Mouse (Mus musculus): ENCODE measurements at regions not wholly inside any gene's neighbourhood (a gene's known extent, or its start where the extent isn't known, plus 50 kb on each side); places are given as distances from the start of the nearest gene placed in this dataset.

DNA sequence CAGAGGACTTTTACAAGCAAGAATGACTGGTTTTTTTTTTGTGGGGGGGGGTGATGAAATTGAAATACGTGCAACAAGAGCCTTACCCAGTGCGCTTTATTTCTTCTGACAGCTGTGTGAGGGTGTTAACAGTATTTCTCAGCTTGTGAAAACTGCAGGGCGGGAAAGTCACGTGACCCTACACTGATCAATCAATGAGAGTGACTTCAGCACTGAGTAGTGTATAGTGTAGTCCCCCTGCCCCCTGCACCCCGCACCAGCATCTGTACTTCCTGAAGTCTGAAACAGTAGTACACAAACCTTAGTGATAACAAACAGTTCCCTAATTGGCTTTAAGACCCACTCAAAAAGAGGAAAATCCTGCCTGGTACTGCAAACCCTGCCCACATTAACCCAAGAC lies 158.5 kb upstream of the Adamts5 start:
- Histone ChIP-seq H3K9ac (replicated peaks) (no peak overlapping the region), H3K4me3 (no peak overlapping the region), H3K36me3 (no peaks in the 10 kb centered on the region), H3K4me1 (no peaks in the 10 kb centered on the region), H3K4me2 (replicated peaks) (no peak overlapping the region), H3K27me3 (no peaks in the 10 kb centered on the region), H3K27ac (replicated peaks) (no peak overlapping the region), H3K9me3 (no peaks in the 10 kb centered on the region)
- peak; percentile 47; the same call in 1 of the 2 replicates for ATAC-seq (ENCODE audit: low FRiP score, low read depth)
- 79% methylated on average over 5 of the region's 5 CpGs for WGBS

DNA sequence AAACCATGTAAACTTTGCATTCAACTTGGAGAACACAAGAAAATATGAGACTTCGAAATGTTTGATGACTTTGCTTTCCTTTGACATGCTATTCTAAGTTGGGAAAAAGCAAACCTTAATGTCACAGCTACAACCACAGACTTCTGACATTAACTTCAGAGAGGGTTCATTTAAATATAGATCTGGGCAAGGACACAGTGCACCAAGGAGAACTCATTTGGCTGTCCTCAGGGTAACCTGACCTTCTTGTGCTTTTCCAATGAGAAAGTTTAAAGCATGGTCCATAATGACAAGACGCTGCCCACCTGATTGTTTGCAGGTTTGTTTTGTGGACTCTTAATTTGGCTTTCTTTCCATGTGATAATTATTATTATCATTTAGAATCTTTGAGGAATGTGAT lies 143.1 kb upstream of the Adamts5 start:
- WGBS = 94% methylated on average over 2 of the region's 2 CpGs
- Histone ChIP-seq H3K4me2 (replicated peaks) (no peak overlapping the region), H3K27ac (replicated peaks) (no peak overlapping the region), H3K9me3 (no peaks in the 10 kb centered on the region), H3K9ac (replicated peaks) (no peak overlapping the region), H3K4me1 (no peaks in the 10 kb centered on the region), H3K36me3 (no peaks in the 10 kb centered on the region), H3K27me3 (no peaks in the 10 kb centered on the region), H3K4me3 (no peak overlapping the region)
- no peak for ATAC-seq (ENCODE audit: low FRiP score, low read depth)

DNA sequence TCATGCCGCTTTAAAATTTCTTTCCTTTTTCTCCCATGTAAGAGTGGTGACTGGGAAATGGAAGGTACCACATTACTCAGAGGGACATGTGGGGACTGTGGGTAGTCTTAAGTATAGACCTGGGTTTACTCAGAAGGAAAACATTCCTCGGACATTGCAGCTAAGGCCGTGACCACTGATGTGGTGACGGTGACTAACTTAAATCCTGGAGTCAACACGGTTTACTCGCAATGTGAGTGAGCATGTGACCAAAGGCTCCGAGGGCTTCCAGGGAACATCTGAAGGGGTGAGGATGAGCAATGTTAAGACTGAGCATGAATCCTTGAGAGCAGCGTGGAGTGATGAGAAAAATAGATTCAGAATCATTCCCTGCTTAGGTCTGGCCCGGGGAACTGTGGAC lies 133.1 kb upstream of the Adamts5 start:
- Histone ChIP-seq H3K9ac (replicated peaks) (no peak overlapping the region), H3K27me3 (no peaks in the 10 kb centered on the region), H3K9me3 (no peaks in the 10 kb centered on the region), H3K4me3 (no peak overlapping the region), H3K36me3 (no peaks in the 10 kb centered on the region), H3K4me1 (no peaks in the 10 kb centered on the region), H3K4me2 (replicated peaks) (no peak overlapping the region), H3K27ac (replicated peaks) (no peak overlapping the region)
- no peak for ATAC-seq (ENCODE audit: low FRiP score, low read depth)
- 92% methylated on average over 9 of the region's 9 CpGs for WGBS

DNA sequence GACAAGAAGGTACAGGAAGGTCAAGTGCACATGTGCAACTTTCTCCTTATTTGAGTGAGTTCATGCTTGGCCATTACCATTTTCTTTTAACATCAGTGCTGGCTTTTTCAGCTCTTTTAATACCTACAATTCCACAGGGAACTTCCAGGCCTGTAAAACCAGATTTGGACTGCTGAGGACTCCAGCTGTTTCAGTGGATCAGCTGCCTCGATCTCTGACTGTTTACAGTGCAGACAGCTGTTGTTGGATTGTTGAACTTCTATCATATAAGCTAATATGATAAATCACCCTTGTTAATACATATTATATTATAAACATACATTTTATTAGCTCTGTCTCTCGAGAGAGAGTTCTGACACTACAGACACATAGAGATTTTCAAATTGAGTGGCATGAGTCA lies 126.1 kb upstream of the Adamts5 start:
- Histone ChIP-seq H3K4me3 (no peak overlapping the region), H3K27me3 (no peaks in the 10 kb centered on the region), H3K36me3 (no peaks in the 10 kb centered on the region), H3K9ac (replicated peaks) (no peak overlapping the region), H3K4me2 (replicated peaks) (no peak overlapping the region), H3K4me1 (no peaks in the 10 kb centered on the region), H3K9me3 (no peaks in the 10 kb centered on the region), H3K27ac (replicated peaks) (no peak overlapping the region)
- ATAC-seq (ENCODE audit: low FRiP score, low read depth) = no peak
- 62% methylated on average over 2 of the region's 2 CpGs for WGBS

DNA sequence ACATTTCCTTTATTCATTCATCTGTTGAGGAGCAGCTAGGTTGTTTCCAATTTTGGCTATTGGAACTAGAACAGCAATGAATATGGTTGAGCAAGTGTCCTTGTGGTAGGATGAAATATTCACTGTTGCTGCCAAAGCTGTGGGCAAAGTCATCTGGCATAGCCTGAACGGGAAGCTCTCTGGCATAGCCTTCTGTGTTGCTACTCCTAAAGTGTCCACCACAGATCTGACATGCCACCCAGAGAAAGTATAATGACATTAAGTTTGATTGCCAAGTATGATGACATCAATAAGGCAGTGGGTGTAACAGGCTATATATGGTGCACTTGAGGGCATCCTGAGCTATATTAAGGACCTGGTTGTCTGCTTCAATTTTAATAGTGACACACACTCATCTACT lies 113.7 kb upstream of the Adamts5 start:
- H3K4me3 ChIP-seq = no peak overlapping the region
- 92% methylated on average over 1 of the region's 1 CpGs for WGBS

DNA sequence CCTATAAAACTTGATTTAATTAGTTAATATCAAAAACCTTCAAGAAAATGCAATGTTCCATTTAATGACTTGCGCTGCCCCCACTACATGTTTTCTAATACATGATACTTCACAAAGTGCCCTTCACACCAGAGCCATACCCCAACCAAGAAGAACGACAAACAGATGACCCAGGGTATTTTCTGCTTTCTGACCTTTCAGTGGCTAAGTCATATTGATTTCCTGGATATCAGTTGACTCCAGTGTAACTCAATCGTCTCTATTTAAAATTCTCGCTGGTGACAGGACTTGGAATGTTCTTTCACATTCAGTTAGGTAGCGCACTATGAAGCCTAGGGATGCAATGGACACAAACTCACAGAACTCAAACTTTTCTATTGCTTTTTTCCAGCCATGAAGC lies 109.4 kb upstream of the Adamts5 start:
- H3K36me3 ChIP-seq = no peaks in the 10 kb centered on the region
- H3K27me3 ChIP-seq = no peaks in the 10 kb centered on the region
- H3K4me3 ChIP-seq = no peak overlapping the region
- H3K9ac ChIP-seq (replicated peaks) = no peak overlapping the region
- no peak overlapping the region for H3K4me2 ChIP-seq (replicated peaks)
- H3K9me3 ChIP-seq = no peaks in the 10 kb centered on the region
- WGBS = 64% methylated on average over 5 of the region's 5 CpGs
- H3K27ac ChIP-seq (replicated peaks) = no peak overlapping the region
- ATAC-seq (ENCODE audit: low FRiP score, low read depth) = no peak
- peaks cover 3% of the 10 kb centered on the region; the same call in 1 of the 2 replicates for H3K4me1 ChIP-seq

More for the DNA sequence above, 113.7 kb upstream of the Adamts5 start:
- Histone ChIP-seq H3K4me1 (no peaks in the 10 kb centered on the region), H3K9me3 (no peaks in the 10 kb centered on the region), H3K27me3 (no peaks in the 10 kb centered on the region), H3K36me3 (no peaks in the 10 kb centered on the region), H3K4me2 (replicated peaks) (no peak overlapping the region), H3K27ac (replicated peaks) (no peak overlapping the region), H3K9ac (replicated peaks) (no peak overlapping the region)
- no peak for ATAC-seq (ENCODE audit: low FRiP score, low read depth)

DNA sequence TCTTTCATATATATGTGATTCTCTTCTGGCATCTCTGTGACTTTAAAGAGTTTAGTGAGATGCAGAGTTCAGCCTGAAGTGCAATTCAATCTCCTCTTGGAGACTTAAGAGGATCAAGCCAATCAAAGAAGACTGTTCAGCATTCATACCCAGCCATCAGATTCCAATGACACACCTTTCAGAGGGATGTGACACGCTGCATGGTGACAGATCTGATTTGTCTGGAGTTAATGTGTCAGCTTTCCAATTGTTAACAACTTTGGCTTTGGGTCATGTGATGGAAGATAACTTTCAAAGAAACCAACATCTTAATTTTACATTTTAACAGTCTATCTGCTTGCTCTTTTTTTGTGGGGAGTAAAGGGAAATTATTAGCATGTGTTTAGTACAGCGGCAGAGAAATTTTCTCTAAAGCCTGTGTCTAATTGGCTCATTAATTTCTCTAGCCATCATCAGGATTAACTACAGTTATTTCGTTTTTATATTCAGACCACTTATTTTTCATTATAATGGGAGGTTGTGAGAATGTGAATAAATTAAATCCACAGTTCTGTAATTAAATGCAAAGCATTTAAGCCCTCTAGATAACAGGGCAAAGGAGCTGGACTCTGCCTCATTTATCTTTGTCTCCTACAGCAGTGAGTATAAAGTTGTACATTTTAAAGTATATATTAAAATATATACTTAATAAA lies 108.2 kb upstream of the Adamts5 start:
- no peaks in the 10 kb centered on the region for H3K36me3 ChIP-seq
- H3K4me2 ChIP-seq (replicated peaks) = no peak overlapping the region
- H3K27me3 ChIP-seq = no peaks in the 10 kb centered on the region
- ATAC-seq (ENCODE audit: low FRiP score, low read depth) = peak; percentile 79
- WGBS = 30% methylated on average over 3 of the region's 3 CpGs
- H3K4me1 ChIP-seq = peaks cover 3% of the 10 kb centered on the region; the same call in 1 of the 2 replicates
- H3K4me3 ChIP-seq = no peak overlapping the region
- no peak overlapping the region for H3K9ac ChIP-seq (replicated peaks)
- H3K9me3 ChIP-seq = no peaks in the 10 kb centered on the region
- no peak overlapping the region for H3K27ac ChIP-seq (replicated peaks)

DNA sequence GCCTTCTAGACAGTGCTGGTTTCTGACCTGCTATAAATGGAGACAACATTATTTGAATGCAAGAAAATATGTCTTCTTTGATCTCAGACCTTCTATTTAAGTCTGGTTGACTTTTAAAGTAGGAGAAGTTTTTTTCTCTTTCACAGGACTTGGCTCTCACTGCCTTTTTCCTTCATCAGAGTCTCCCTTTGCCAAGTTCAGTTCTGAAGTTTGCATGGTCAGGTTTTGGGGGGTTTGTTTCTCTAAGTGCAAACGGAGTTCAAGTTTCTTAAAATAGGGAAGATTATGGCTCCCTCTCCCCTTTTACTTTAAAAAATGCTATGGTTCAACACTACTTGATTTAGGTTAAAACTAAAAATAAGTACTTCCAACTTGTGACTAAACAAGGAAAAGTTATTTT lies 106.2 kb upstream of the Adamts5 start:
- H3K27ac ChIP-seq (replicated peaks) = no peak overlapping the region
- H3K9ac ChIP-seq (replicated peaks) = no peak overlapping the region
- no peak overlapping the region for H3K4me3 ChIP-seq
- 83% methylated on average over 1 of the region's 1 CpGs for whole genome bisulfite sequencing
- no peaks in the 10 kb centered on the region for H3K36me3 ChIP-seq
- no peaks in the 10 kb centered on the region for H3K27me3 ChIP-seq
- no peak overlapping the region for H3K4me2 ChIP-seq (replicated peaks)
- H3K9me3 ChIP-seq = no peaks in the 10 kb centered on the region
- peaks cover 3% of the 10 kb centered on the region; the same call in 1 of the 2 replicates for H3K4me1 ChIP-seq
- ATAC-seq (ENCODE audit: low FRiP score, low read depth) = no peak

DNA sequence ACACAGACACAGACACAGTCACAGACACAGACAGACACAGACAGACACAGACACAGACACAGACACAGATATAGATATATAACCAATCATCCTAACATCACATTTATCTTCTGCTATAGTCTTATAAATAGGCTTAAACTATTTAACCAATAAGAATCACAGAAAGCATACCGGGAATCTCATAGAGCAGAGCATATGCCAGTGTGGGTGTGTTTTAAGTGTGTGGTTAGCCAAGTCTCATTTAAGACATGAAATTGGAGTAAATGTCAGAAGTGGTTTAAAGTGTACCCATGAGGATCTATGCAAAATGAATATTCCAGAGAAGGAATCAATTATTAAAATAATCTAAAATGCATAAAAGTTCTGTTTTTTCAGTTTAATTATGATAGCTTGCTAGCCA lies 99.2 kb upstream of the Adamts5 start:
- no peak overlapping the region for H3K4me3 ChIP-seq
- WGBS = 93% methylated on average over 1 of the region's 1 CpGs
- no peaks in the 10 kb centered on the region for H3K27me3 ChIP-seq
- H3K27ac ChIP-seq (replicated peaks) = no peak overlapping the region
- H3K9me3 ChIP-seq = no peaks in the 10 kb centered on the region
- H3K9ac ChIP-seq (replicated peaks) = no peak overlapping the region
- ATAC-seq (ENCODE audit: low FRiP score, low read depth) = no peak
- no peaks in the 10 kb centered on the region for H3K4me1 ChIP-seq
- no peak overlapping the region for H3K4me2 ChIP-seq (replicated peaks)
- H3K36me3 ChIP-seq = no peaks in the 10 kb centered on the region

DNA sequence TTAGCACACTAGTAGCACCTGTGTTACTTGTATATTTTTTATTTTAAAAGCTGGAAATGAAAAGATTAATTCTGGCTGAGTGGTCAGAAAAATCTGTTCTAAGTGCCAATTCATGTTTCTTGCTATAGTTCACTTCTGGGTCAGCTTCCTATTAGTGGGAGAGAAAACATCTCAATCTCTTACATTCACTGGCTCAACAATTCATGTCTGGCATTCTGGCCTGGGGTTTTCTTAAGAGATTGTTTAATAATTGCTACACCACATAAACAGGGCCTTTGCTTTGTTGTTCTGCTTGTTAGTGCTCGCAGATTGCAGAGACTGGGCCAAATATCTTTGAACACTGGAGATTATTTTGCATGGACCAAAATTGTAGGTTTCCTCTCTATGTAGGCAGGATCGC lies 84.2 kb upstream of the Adamts5 start:
- no peak for ATAC-seq (ENCODE audit: low FRiP score, low read depth)
- H3K4me2 ChIP-seq (replicated peaks) = no peak overlapping the region
- no peaks in the 10 kb centered on the region for H3K36me3 ChIP-seq
- 85% methylated on average over 2 of the region's 2 CpGs for WGBS
- no peaks in the 10 kb centered on the region for H3K9me3 ChIP-seq
- no peak overlapping the region for H3K27ac ChIP-seq (replicated peaks)
- H3K27me3 ChIP-seq = no peaks in the 10 kb centered on the region
- H3K9ac ChIP-seq (replicated peaks) = no peak overlapping the region
- H3K4me1 ChIP-seq = no peaks in the 10 kb centered on the region
- H3K4me3 ChIP-seq = no peak overlapping the region

DNA sequence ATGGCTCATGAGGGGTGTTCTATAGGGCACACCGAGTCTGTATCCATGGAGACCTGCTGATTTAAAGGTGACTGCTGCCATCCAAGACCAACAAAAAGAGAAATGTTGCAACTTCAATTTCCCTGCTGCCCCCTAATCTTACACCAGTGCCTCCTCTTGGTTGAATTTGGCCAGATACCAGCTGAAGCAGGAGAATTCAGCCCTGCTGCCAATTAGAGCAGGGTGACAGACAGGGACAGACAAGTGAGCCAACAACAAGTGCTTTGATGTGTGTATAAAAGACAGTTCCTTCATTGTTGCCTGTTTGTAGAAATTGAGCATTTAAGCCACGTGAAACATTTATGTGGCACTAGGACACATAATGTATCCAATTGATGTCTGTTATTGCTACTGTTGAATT lies 75.5 kb upstream of the Adamts5 start:
- 81% methylated on average over 2 of the region's 2 CpGs for WGBS
- Histone ChIP-seq H3K4me1 (no peaks in the 10 kb centered on the region), H3K4me3 (no peak overlapping the region)

DNA sequence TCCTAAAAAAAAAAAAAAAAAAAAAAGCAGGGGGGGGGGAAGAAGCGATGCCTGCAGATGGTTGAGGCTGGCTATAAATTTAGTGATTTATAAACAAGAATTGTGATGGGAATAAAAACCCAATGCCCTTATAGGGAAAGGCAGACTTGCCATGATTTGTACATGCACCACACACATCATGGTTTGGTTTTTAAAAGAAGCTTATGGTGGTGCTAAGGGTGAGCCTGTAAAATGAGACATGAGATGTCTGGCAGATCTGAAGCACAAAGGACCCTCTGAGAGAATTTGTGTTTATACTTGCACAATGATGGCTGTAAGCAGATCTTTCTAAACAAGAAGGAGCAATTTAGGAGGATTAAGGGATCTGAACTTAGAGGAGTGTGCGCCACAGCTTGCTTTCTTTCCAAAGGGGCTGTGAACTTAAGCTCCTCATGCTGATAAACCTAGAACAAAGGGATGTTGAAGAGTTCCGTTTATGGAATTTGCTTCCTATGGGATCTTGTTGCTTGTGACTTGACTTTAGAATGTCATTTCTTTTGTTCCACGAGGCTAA lies 65.3 kb upstream of the Adamts5 start:
- Histone ChIP-seq H3K4me1 (peaks cover 11% of the 10 kb centered on the region; the same call in 1 of the 2 replicates), H3K27me3 (peaks cover 22% of the 10 kb centered on the region), H3K36me3 (no peaks in the 10 kb centered on the region), H3K27ac (replicated peaks) (no peak overlapping the region), H3K9me3 (no peaks in the 10 kb centered on the region), H3K4me2 (replicated peaks) (no peak overlapping the region), H3K4me3 (no peak overlapping the region), H3K9ac (replicated peaks) (no peak overlapping the region)
- 7% methylated on average over 4 of the region's 4 CpGs for WGBS
- ATAC-seq (ENCODE audit: low FRiP score, low read depth) = peak; percentile 52

More for the DNA sequence above, 75.5 kb upstream of the Adamts5 start:
- no peak for ATAC-seq (ENCODE audit: low FRiP score, low read depth)
- no peak overlapping the region for H3K9ac ChIP-seq (replicated peaks)
- no peaks in the 10 kb centered on the region for H3K36me3 ChIP-seq
- H3K9me3 ChIP-seq = no peaks in the 10 kb centered on the region
- H3K27ac ChIP-seq (replicated peaks) = no peak overlapping the region
- H3K27me3 ChIP-seq = no peaks in the 10 kb centered on the region
- H3K4me2 ChIP-seq (replicated peaks) = no peak overlapping the region

DNA sequence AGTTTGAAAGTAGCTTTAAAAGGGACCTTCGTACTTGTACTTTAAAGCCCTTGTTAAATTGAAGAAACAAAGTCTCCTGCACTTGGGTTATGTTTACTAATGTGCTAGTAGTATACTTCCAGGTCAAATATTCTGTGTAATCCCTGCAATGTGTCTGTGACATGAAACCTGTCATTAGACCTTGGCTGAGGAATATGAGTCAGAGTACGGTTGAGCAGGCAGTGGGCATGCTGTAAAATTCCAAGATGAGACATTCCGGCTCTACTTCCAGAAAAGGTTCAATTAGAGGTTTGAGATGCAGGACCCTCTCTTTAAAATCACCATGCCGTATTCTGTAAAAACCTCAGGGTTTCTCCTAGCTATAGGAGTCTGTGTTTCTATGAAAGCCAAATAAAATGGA lies 64.6 kb upstream of the Adamts5 start:
- H3K4me1 ChIP-seq = peaks cover 11% of the 10 kb centered on the region; the same call in 1 of the 2 replicates
- 67% methylated on average over 4 of the region's 4 CpGs for WGBS
- H3K27me3 ChIP-seq = peaks cover 25% of the 10 kb centered on the region
- H3K36me3 ChIP-seq = no peaks in the 10 kb centered on the region
- no peak overlapping the region for H3K4me2 ChIP-seq (replicated peaks)
- no peaks in the 10 kb centered on the region for H3K9me3 ChIP-seq
- no peak overlapping the region for H3K4me3 ChIP-seq
- H3K27ac ChIP-seq (replicated peaks) = no peak overlapping the region
- H3K9ac ChIP-seq (replicated peaks) = no peak overlapping the region
- no peak for ATAC-seq (ENCODE audit: low FRiP score, low read depth)
